Mouse (Mus musculus): ENCODE results near the gene Hcfc1. TPM values are rescaled to one million over a fixed set of nuclear protein-coding genes. Genes with fewer than 3 reads are reported as not detected.

The Hcfc1 gene
- polyA plus RNA-seq, 1 experiment from 2014 or later, result 69.6 TPM

DNA sequence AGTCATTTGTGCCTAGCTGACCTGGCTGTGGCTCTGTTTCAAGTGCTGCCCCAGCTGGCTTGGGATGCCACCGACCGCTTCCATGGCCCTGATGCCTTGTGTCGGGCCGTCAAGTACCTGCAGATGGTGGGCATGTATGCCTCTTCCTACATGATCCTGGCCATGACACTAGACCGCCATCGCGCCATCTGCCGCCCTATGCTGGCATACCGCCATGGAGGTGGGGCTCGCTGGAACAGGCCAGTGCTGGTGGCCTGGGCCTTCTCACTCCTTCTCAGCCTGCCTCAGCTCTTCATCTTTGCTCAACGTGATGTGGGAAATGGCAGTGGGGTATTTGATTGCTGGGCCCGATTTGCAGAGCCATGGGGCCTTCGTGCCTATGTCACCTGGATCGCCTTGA lies 73.3 kb downstream of the Hcfc1 start:
- H3K27me3 ChIP-seq (ENCODE audit: low read depth, poor library complexity, severe bottlenecking), result no peaks in the 10 kb centered on the region; the same call in 1 of the 2 replicates
- H3K27ac ChIP-seq (replicated peaks), result no peak overlapping the region
- no peak for DNase-seq (ENCODE audit: low spot score)
- H3K4me3 ChIP-seq, result no peak overlapping the region
- WGBS, result 87% methylated on average over 14 of the region's 14 CpGs
- H3K36me3 ChIP-seq, result no peaks in the 10 kb centered on the region
- no peaks in the 10 kb centered on the region for H3K9me3 ChIP-seq (replicated peaks)
- no peaks in the 10 kb centered on the region for H3K4me1 ChIP-seq

Other genes with a start within 250 kb of the Hcfc1 start
- gene Abcd1, start 249.8 kb downstream of the Hcfc1 start, polyA plus RNA-seq (2016; fragmentation: Nextera tagmentation; extraction: Ambion mirVana), result 10.9 and 11.5 TPM in 2 replicates
- gene Plxnb3, start 209.3 kb downstream of the Hcfc1 start, polyA plus RNA-seq (2016; fragmentation: Nextera tagmentation; extraction: Ambion mirVana), result 0.04 and 0.12 TPM in 2 replicates
- 1.5 and 1.6 TPM in 2 replicates for gene Srpk3, start 192.0 kb downstream of the Hcfc1 start, polyA plus RNA-seq (2016; fragmentation: Nextera tagmentation; extraction: Ambion mirVana)
- gene Idh3g, start 179.5 kb downstream of the Hcfc1 start, polyA plus RNA-seq (2016; fragmentation: Nextera tagmentation; extraction: Ambion mirVana), result 185 and 192 TPM in 2 replicates
- gene Ssr4, start 179.3 kb downstream of the Hcfc1 start, polyA plus RNA-seq (2016; fragmentation: Nextera tagmentation; extraction: Ambion mirVana), result 122 and 123 TPM in 2 replicates
- gene Pdzd4, start 141.4 kb downstream of the Hcfc1 start, polyA plus RNA-seq (2016; fragmentation: Nextera tagmentation; extraction: Ambion mirVana), result 0.80 and 0.81 TPM in 2 replicates
- gene Avpr2, start 74.3 kb downstream of the Hcfc1 start, polyA plus RNA-seq (2016; fragmentation: Nextera tagmentation; extraction: Ambion mirVana), result 0.14 TPM in 1 of 2 replicates, not detected in the other
- 7.4 and 14.4 TPM in 2 replicates for gene L1cam, start 70.3 kb downstream of the Hcfc1 start, polyA plus RNA-seq (2016; fragmentation: Nextera tagmentation; extraction: Ambion mirVana)
- gene Arhgap4, start 44.5 kb downstream of the Hcfc1 start, polyA plus RNA-seq (2016; fragmentation: Nextera tagmentation; extraction: Ambion mirVana), result 1.9 and 2.7 TPM in 2 replicates
- gene Naa10, start 44.4 kb downstream of the Hcfc1 start, polyA plus RNA-seq (2016; fragmentation: Nextera tagmentation; extraction: Ambion mirVana), result 144 and 159 TPM in 2 replicates
- 16.8 and 23.3 TPM in 2 replicates for gene Renbp, start 35.5 kb downstream of the Hcfc1 start, polyA plus RNA-seq (2016; fragmentation: Nextera tagmentation; extraction: Ambion mirVana)
- gene Irak1, start 57.6 kb upstream of the Hcfc1 start, polyA plus RNA-seq (2016; fragmentation: Nextera tagmentation; extraction: Ambion mirVana), result 56.0 and 57.3 TPM in 2 replicates
- gene Opn1mw, start 161.1 kb upstream of the Hcfc1 start, polyA plus RNA-seq (2016; fragmentation: Nextera tagmentation; extraction: Ambion mirVana), result not detected in 2 replicates
- 15.7 and 16.0 TPM in 2 replicates for gene Mecp2, start 169.0 kb upstream of the Hcfc1 start, polyA plus RNA-seq (2016; fragmentation: Nextera tagmentation; extraction: Ambion mirVana)
- gene Tex28, start 201.5 kb upstream of the Hcfc1 start, polyA plus RNA-seq (2016; fragmentation: Nextera tagmentation; extraction: Ambion mirVana), result not detected in 2 replicates
- gene Tktl1, start 210.9 kb upstream of the Hcfc1 start, polyA plus RNA-seq (2016; fragmentation: Nextera tagmentation; extraction: Ambion mirVana), result not detected in 2 replicates

Measured in midbrain, embryonic 10.5 days (tissue).